Mouse (Mus musculus): ENCODE measurements around the gene Speer4e.
"Not testable (repeated sequence)": the region's sequence is repeated elsewhere in the genome, so short reads cannot be mapped to it uniquely, and the experiment has no call there.

The Speer4e gene

GRCm38 (mm10) chr5:14938329-14938728 is at the start of gene Speer4e:
Gene Speer4e (minus strand): TSS chr5:14938429.
- DNase-seq (ENCODE audit: low spot score) = not testable (repeated sequence)

DNA sequence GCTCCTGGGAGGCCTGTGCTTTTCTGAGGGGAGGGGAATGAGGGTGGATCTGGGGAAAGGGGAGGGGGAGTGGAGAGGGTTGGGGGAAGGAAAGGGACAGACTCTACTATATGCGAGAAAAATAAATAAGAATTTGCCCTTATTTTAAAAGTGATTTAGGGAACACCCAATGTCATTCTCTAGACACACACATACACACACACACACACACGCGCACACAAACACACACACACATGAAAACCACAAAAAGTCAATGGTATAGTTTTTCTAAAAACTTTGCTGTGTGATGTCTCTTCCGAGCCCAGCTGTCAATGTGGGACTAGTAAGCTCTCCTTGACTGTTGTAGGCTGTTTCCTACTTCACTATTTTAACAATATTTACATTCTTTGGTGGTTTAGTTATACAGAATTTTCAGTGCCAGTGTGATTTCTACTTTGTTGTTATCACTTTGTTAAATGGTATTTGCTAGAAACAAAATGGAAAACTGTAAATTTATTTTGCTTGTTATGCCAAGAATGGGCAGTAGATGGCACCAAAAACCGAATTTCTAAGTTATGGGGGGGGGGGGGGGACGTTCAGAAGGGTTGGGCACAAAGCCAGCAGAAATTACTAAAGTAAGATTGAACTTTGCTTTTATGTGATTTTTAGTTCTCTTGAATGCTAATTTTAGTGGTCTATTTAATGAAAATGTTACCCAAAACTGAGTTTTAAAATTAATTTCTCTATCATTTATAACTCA is 48.6 kb upstream of the Speer4e start:
- not testable (repeated sequence) for DNase-seq (ENCODE audit: low spot score)

DNA sequence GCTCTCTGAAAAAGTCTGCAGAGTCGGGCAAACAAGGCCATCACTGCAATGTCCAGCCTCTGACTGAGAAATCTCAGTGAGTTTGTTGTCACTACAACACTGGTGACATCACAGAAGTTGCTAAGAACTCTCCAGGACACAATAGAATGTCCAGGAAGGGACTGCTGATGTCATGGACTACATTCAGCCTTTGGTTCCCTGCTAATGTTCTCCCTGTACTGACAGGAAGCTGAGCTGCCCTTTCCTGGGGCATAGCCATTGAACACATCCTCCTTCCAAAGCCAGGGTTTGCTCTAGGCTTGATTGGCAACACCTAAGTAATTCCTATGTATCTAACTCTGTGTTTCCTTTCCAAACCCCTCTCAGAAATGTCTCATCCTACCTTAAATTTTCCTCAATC is 40.6 kb upstream of the Speer4e start, which contains the start of gene Gm10354:
Gene Gm10354 (minus strand): TSS at position 101 of the 400 bp plus-strand sequence.
- DNase-seq (ENCODE audit: low spot score) = not testable (repeated sequence)

DNA sequence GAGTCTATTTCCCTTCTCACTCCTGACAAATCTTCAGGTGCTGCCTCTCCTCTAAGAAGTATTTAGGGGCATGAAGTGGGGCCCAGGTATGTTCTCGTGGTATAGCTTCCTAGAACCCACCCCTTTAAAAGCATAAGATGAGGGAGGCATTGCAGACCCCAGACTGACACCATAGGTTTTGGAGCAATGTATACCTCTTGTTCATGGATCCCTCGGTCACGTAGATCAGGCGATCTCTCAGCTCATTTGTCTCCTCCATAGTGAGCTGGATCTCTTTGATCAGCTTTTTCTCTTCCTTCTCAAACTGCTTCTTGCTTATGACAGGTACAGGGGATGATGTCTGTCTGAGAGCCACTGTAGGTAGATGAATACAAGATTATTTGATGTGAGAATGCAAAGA is 39.1 kb upstream of the Speer4e start:
- not testable (repeated sequence) for DNase-seq (ENCODE audit: low spot score)

- not testable (repeated sequence) for DNase-seq (ENCODE audit: low spot score)
Observed at GRCm38 (mm10) chr5:14975294-14975693, 37.1 kb upstream of the Speer4e start.

- DNase-seq (ENCODE audit: low spot score) = not testable (repeated sequence)
Observed at GRCm38 (mm10) chr5:14972841-14973240, 34.6 kb upstream of the Speer4e start.

DNA sequence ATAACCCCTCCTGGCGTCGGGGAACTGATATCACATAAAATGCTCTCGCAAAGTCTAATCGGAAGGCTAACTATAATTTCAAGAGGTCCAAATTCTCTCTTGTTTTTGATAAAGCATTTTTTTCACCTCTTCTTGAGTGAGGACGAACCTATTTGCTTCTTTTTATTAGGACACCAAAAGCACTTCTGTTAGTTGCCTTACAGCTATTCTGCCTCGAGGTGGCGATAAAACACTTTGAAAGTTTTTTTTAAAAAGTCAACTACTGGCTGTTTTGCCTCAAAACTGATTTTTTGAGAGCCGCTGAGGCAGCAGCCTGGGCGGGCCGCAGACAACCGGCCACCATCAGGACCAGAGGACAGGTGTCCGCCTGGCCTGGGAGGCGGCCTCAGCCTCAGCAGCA is 25.6 kb upstream of the Speer4e start:
- not testable (repeated sequence) for DNase-seq (ENCODE audit: low spot score)

GRCm38 (mm10) chr5:14961502-14961901 is 23.3 kb upstream of the Speer4e start:
- not testable (repeated sequence) for DNase-seq (ENCODE audit: low spot score)

DNA sequence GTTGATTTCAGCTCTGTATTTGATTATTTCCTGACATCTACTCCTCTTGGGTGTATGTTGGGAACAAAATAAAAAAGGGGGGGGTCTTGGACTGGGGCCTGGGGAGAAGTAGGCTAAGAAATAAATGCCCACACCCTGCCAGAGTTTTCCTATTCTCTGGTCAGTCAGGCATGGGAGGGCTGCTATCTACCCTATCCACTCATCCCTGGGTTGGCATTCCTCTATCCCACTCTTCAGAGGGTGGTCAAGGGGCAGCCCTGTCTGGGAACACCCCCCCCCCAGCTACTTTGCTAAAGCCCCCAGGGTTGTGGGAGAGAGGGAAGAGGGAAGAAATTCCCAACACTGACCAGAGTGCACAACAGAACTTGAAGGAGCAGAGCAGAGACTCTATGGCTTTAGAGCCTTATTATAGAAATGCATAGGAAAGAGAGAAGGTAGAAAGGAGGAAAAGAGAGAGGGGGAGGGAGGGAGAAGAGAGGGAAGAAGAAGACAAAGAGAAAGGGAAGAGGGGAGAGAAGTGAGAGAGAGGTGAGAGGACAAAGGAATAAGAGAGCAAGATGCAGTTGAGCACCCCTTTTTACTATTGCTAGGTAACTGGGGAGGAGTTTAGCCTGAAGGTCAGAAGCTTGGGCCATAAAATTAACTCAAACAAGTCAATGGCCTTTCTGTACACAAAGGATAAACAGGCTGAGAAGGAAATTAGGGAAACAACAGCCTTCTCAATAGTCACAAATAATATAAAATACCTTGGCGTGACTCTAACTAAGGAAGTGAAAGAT is 17.9 kb upstream of the Speer4e start:
- DNase-seq (ENCODE audit: low spot score) = not testable (repeated sequence)

DNA sequence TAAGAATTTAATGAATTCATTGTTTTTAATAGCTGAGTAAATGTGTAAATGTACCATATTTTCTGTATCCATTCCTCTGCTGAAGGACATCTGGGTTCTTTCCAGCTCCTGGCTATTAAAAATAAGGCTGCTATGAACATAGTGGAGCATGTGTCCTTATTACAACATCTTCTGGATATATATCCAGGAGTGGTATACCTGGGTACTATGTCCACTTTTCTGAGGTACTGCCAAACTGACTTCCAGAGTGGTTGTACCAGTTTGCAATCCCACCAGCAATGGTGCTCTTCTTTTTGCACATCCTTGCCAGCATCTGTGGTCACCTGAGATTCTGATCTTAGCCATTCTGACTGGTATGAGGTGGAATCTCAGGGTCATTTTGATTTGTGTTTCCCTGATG is 15.4 kb upstream of the Speer4e start:
- DNase-seq (ENCODE audit: low spot score) = not testable (repeated sequence)

DNA sequence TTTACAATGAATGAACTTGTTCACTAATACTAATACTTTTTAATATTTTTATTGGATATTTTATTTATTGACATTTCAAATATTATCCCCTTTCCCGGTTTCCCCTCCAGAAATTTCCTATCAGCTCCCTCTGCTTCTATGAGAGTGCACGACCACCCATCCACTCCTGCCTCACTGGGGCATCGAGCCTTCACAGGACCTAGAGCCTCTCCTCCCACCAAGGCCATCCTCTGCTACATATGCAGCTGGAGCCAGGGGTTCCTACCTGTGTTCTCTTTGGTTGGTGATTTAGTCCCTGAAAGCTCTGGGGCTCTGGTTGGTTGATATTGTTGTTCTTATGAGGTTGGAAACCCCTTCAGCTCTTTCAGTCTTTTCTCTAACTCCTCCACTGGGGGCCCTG is 14.5 kb upstream of the Speer4e start:
- not testable (repeated sequence) for DNase-seq (ENCODE audit: low spot score)

DNA sequence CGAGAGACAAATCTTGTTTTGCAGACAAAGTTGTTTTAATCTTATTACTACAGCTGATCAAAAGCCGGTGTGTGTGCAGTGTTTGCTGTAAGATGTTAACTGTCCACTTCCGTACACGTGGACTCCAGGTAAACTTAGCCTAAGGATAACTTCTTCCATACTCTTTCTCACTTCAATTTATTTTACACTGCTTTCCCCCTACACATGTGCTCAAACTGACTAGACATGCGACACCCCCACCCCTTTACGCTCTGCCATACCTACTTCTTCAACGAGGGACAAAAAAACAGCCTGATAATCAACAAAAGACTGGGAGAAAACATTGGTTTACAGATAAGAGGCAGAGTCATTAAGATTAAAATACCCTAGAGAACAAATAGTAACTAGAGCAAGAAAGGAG is 13.6 kb upstream of the Speer4e start:
- not testable (repeated sequence) for DNase-seq (ENCODE audit: low spot score)

- DNase-seq (ENCODE audit: low spot score) = not testable (repeated sequence)
Observed at GRCm38 (mm10) chr5:14947482-14948198, 9.4 kb upstream of the Speer4e start.

DNA sequence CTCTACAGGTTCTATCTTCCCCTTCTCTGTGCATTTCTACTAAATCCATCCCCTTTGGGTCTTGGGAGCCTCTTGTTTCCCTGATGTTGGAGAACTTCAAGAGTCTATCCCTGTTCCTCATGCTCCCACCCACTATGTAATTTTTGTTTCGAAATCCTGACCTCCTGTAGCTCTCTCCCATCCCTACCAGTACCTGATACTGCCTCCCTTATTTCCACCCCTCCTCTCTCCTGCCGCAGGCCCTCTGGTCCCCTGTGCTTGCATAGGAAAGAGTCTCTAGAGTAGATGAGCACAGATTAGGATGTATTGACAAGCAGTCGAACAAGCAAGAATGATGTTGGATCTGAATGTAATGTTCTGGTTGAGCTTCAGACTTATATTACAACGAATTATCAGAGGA is 7.3 kb upstream of the Speer4e start:
- DNase-seq (ENCODE audit: low spot score) = not testable (repeated sequence)

- not testable (repeated sequence) for DNase-seq (ENCODE audit: low spot score)
Observed at GRCm38 (mm10) chr5:14941043-14941442, 2.8 kb upstream of the Speer4e start.

GRCm38 (mm10) chr5:14933721-14934120 is 4.5 kb downstream of the Speer4e start:
- DNase-seq (ENCODE audit: low spot score) = not testable (repeated sequence)

DNA sequence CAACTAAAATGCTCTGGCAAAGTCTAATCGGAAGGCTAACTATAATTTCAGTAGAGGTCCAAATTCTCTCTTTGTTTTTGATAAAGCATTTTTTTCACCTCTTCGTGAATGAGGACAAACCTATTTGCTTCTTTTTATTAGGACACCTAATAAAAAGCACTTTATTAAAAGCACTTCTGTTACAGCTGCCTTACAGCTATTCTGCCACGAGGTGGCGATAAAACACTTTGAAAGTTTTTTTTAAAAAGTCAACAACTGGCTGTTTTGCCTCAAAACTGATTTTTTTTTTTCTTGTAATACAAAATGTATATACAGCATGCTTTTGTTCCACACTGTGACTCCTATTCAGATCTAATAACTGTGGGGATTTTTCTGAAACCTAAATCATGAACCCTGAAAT is 11.2 kb downstream of the Speer4e start:
- not testable (repeated sequence) for DNase-seq (ENCODE audit: low spot score)

DNA sequence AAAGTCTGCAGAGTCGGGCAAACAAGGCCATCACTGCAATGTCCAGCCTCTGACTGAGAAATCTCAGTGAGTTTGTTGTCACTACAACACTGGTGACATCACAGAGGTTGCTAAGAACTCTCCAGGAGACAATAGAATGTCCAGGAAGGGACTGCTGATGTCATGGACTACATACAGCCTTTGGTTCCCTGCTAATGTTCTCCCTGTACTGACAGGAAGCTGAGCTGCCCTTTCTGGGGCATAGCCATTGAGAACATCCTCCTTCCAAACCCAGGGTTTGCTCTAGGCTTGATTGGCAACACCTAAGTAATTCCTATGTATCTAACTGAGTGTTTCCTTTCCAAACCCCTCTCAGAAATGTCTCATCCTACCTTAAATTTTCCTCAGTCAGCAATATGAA is 23.4 kb downstream of the Speer4e start, which contains the start of gene Gm9758:
Gene Gm9758 (minus strand): TSS at position 101 of the 400 bp plus-strand sequence.
- not testable (repeated sequence) for DNase-seq (ENCODE audit: low spot score)

DNA sequence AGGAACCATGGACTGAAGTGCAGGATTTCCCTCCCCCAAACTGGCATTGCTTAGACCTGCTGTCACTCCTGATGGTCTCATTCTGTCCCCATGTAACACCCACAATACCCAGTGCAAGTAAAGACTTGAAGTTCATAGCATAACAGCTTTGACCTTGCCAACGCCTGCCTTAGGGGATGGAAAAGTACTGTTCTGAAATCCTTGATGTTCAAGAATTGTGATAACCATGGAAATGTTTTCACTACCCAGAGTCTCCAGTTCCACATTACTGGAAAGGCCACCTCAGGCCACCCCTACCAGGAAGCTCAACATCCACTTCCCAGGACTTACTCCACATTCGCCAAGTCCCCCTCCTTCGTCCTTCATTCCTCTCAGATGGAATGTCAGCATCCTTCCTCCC is 23.9 kb downstream of the Speer4e start:
- not testable (repeated sequence) for DNase-seq (ENCODE audit: low spot score)

DNA sequence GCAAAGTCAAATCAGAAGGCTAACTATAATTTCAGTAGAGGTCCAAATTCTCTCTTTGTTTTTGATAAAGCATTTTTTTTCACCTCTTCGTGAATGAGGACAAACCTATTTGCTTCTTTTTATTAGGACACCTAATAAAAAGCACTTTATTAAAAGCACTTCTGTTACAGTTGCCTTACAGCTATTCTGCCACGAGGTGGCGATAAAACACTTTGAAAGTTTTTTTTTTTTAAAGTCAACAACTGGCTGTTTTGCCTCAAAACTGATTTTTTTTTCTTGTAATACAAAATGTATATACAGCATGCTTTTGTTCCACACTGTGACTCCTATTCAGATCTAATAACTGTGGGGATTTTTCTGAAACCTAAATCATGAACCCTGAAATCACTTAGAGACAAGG is 34.7 kb downstream of the Speer4e start:
- DNase-seq (ENCODE audit: low spot score) = not testable (repeated sequence)

DNA sequence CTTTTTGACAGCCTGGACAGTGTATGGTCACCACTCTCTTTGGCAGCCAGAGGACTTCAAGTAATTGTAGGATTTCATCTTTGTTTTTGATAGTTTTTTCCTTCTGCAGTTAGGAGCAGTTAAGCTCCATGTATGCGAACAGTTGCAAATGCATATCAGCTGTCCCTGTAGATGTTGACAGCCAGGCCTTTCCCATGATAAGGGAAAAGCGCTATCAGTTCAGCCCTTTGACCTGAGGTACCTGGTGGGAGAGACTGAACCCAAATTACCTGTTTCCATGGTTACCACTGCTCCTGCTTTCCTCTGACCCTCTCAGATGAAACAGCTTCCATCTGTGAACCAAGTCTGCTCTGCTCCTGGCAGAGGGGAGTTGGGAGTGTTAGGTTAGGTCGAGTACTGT is 46.0 kb downstream of the Speer4e start:
- no peak for DNase-seq (ENCODE audit: low spot score)

- not testable (repeated sequence) for DNase-seq (ENCODE audit: low spot score)
Observed at GRCm38 (mm10) chr5:14885291-14885690, 52.9 kb downstream of the Speer4e start.
